In the genomic region with DNA sequence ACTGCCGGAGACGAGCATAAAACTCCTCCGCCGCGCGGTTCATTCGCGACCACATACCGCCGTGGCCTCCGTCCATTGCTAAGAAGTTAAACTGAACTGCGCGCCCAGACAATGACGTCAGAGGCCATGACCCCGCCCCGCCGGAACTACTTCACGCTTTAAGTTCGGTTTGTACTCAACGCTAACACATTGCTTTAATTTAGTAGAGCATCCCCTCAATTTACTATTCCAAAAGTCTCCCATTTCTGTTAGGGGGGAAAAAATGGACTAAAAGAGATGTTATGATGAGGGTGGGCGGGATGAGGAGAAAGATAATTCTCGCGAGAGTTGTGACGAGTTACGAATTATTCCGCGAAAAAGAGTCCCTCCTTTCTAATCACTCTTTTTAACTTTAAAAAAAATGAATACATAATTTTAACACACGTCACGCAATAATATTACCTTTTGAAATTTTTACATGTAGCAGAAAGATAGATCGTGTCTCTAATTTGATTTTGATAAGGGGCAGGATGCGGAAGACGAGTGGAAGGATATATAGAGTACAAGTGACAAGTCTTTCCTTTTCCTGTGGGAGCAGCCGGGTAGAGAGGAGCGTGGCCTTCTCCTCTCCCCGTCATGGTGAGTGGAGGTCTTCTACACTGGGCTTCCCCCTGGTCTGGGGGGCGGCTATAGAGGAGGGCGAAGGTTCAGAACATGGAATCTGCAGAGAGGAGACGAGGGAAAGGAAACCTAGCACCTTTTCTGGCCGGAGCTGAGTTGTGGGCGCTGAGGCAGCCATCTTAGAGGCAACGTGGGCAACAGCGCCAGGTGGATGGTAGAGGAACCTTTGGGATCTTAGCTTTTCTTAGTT, we compare ENCODE assay signal across 8 mouse cellular contexts. TPM values are rescaled to one million over a fixed set of nuclear protein-coding genes. Genes with fewer than 3 reads are reported as not detected.
A peak's percentile ranks its signal among the peaks of the same experiment; 100 is the strongest.
DNase-seq lines count a peak whose midpoint lies in the region; ATAC-seq and TF ChIP-seq lines count a peak whose summit lies in the region.

Gene Zwilch, minus strand, starts transcription at position 289 of the 850 bp plus-strand sequence.
Gene Rpl4, plus strand, starts transcription at position 560 of the 850 bp plus-strand sequence.

- peaks cover 7% of the 10 kb centered on the region; the same call in 1 of the 2 replicates for H3K4me1 ChIP-seq in hindbrain, postnatal 0 days (ENCODE audit: insufficient read depth, low read length)

- peak within 1 kb of the TSS; percentile 80 for H3K4me3 ChIP-seq in gastrocnemius, adult 2 months
- H3K4me3 ChIP-seq in hindbrain, postnatal 0 days (ENCODE audit: low read length): peak within 1 kb of the TSS; percentile 83
- peak within 1 kb of the TSS; percentile 97 for H3K4me3 ChIP-seq in left cerebral cortex, adult 2 months

- peak within 1 kb of the TSS; percentile 82 for H3K9ac ChIP-seq in hindbrain, postnatal 0 days (replicated peaks; ENCODE audit: low read length)

- H3K36me3 ChIP-seq in hindbrain, postnatal 0 days (ENCODE audit: insufficient read depth, low read length): peaks cover 24% of the 10 kb centered on the region

- peak; percentile 76 for DNase-seq in WW6 (ENCODE audit: low read depth, low spot score)
- peak; percentile 68 to 85 for DNase-seq in cerebellum, postnatal 4 days (ENCODE audit: low spot score in 2 of 2)
- DNase-seq in gastrocnemius, adult 2 months: peak; percentile 83
- DNase-seq in hindbrain, postnatal 0 days (ENCODE audit: low spot score): peak; percentile 91
- peak; percentile 76 to 80 for DNase-seq in left cerebral cortex, adult 2 months (ENCODE audit: extremely low spot score in 1 of 2, low spot score in 2 of 2)
- DNase-seq in right cerebral cortex, adult 2 months (ENCODE audit: low spot score in 2 of 2): peak; percentile 81 to 87
- peak; percentile 81 for DNase-seq in urinary bladder, postnatal 14 days (ENCODE audit: low spot score)

- no peaks in the 10 kb centered on the region for H3K9me3 ChIP-seq in hindbrain, postnatal 0 days (ENCODE audit: low read length)

- H3K4me2 ChIP-seq in hindbrain, postnatal 0 days (ENCODE audit: low read depth, low read length): peak within 1 kb of the TSS; percentile 77

- 0 out of 2 replicates have a peak, but pooled peaks have one; percentile 1 for TF ChIP-seq CTCF in gastrocnemius, adult 2 months (IDR thresholded peaks at IDR 0.05)
- peak; percentile 54 for TF ChIP-seq CTCF in hindbrain, postnatal 0 days (IDR thresholded peaks at IDR 0.05; ENCODE audit: low read depth)
- TF ChIP-seq CTCF in left cerebral cortex, adult 2 months (IDR thresholded peaks at IDR 0.05): no peak; the same call in 1 of the 2 replicates

- no peaks in the 10 kb centered on the region for H3K27me3 ChIP-seq in hindbrain, postnatal 0 days (ENCODE audit: insufficient read depth, low read length)

- intact Hi-C loops in gastrocnemius, adult 2 months (cut with DNase I): loop anchor here (2.0 kb wide), 1 partner anchor 80 kb away; the partner anchor contains the start of gene Map2k1
- intact Hi-C loops in left cerebral cortex, adult 2 months (cut with DNase I): loop anchor here (10.0 kb wide), 1 partner anchor 562 kb away; the partner anchor contains the start of gene Rab11a

- WGBS in hindbrain, postnatal 0 days: under 1% methylated on average over 42 of the region's 42 CpGs

- peak within 1 kb of the TSS; percentile 95 for H3K27ac ChIP-seq in gastrocnemius, adult 2 months
- peak within 1 kb of the TSS; percentile 85 for H3K27ac ChIP-seq in hindbrain, postnatal 0 days
- peak within 1 kb of the TSS; percentile 96 for H3K27ac ChIP-seq in left cerebral cortex, adult 2 months

- ATAC-seq in hindbrain, postnatal 0 days: peak; percentile 92
- peak; percentile 90 for ATAC-seq in megakaryocyte, adult 5-6 weeks (ENCODE audit: poor library complexity, severe bottlenecking)

RNA-seq across cellular contexts. Expression of gene Zwilch, which starts in this region (rescaled TPM):
- total RNA-seq in gastrocnemius, adult 2 months (2021): under 1 TPM; 0.41 to 0.42 TPM
- total RNA-seq in hindbrain, postnatal 0 days (2014; rRNA removed): 4.0 and 13.6 TPM in 2 replicates
- polyA plus RNA-seq in hindbrain, postnatal 0 days (2015; fragmentation: Nextera tagmentation; extraction: Ambion mirVana): 3.4 and 3.5 TPM in 2 replicates
- 1 to 10 TPM; 3.8 to 4.4 TPM for total RNA-seq in left cerebral cortex, adult 2 months (2021)
- total RNA-seq in megakaryocyte, adult 5-6 weeks (2015): 22.3 and 26.7 TPM in 2 replicates
- total RNA-seq in megakaryocyte, adult 5-6 weeks (2017): 76.4 and 109 TPM in 2 replicates

RNA-seq across cellular contexts. Expression of gene Rpl4, which starts in this region (rescaled TPM):
- total RNA-seq in gastrocnemius, adult 2 months (2021): 100 to 1,000 TPM; 601 to 627 TPM
- total RNA-seq in hindbrain, postnatal 0 days (2014; rRNA removed): 588 and 616 TPM in 2 replicates
- polyA plus RNA-seq in hindbrain, postnatal 0 days (2015; fragmentation: Nextera tagmentation; extraction: Ambion mirVana): 620 and 630 TPM in 2 replicates
- total RNA-seq in left cerebral cortex, adult 2 months (2021): 100 to 1,000 TPM; 517 to 522 TPM
- 2,055 and 2,225 TPM in 2 replicates for total RNA-seq in megakaryocyte, adult 5-6 weeks (2015)
- 1,695 and 1,727 TPM in 2 replicates for total RNA-seq in megakaryocyte, adult 5-6 weeks (2017)

Comparison
In these comparisons a context has a peak if more than half of its experiments do, and no peak if none do; other contexts are left out.
1. Peak in every context shown above with its lines: DNase-seq, ATAC-seq, H3K4me3 ChIP-seq and H3K27ac ChIP-seq.